Mouse (Mus musculus): ENCODE results near the gene Faah.
A peak's percentile ranks its signal among the peaks of the same experiment; 100 is the strongest.

Faah gene

GRCm38 (mm10) chr4:116017902-116018746 is at the start of gene Faah:
Gene Faah, minus strand, starts transcription at chr4:116017926.
- no peak for DNase-seq (ENCODE audit: low spot score in 2 of 2)

DNA sequence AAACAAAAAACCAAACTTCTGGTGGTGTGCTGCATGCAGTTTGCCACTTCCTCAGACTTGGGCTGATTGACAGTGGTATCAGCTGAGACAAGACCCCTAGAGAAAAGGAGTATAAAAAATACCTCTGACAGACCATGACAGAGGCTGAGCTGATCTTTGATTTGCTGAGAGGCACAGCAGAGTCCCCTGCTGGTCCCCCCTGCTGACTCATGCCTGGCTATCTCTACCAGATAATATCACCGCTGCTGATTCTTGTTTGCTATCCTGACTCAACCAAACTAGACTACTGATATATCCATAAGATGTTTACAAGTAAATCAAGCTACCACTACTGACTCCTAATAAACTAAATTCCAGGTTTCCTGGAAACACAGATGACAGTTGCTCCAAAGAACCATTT is 46.1 kb upstream of the Faah start:
- DNase-seq (ENCODE audit: low spot score in 2 of 2), result no peak

DNA sequence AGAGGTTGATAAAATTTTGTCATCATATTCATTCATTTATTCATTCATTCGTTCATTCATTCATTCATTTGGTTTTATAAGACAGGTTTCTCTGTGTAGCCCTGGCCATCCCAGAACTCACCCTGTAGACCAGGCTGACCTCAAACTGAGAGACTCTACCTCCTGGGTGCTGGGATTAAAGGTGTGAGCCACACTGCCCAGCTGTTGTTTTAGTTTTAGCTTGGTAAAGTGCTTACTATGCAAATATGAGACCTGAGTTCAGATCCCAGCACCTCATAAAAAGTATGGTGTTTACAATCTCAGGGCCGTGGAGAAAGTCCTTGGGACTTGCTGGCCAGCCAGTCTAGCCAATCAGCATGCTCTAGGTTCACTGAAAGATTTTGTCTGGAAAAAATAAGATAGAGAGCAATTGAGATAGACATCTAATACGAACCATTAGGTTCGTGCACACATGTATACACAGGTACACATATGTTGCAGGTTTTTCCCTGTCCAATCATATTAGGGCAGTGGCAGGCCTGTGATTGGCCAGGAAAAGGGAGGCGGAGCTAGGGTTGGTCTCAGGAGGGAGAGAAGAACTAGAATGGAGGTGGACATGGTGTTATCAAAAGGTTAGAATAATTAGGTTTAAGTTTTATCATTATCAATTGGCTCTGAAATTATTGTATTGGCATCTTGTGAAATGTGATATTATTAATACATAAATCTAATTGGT is 41.4 kb upstream of the Faah start:
- no peak for DNase-seq (ENCODE audit: low spot score in 2 of 2)

GRCm38 (mm10) chr4:116057559-116057958 is 39.8 kb upstream of the Faah start:
- DNase-seq (ENCODE audit: low spot score in 2 of 2), result no peak

GRCm38 (mm10) chr4:116053399-116053961 is 35.8 kb upstream of the Faah start, which contains the start of gene Nsun4:
Gene Nsun4, minus strand, starts transcription at chr4:116053876.
- peak; percentile 84 to 87 for DNase-seq (ENCODE audit: low spot score in 2 of 2)

DNA sequence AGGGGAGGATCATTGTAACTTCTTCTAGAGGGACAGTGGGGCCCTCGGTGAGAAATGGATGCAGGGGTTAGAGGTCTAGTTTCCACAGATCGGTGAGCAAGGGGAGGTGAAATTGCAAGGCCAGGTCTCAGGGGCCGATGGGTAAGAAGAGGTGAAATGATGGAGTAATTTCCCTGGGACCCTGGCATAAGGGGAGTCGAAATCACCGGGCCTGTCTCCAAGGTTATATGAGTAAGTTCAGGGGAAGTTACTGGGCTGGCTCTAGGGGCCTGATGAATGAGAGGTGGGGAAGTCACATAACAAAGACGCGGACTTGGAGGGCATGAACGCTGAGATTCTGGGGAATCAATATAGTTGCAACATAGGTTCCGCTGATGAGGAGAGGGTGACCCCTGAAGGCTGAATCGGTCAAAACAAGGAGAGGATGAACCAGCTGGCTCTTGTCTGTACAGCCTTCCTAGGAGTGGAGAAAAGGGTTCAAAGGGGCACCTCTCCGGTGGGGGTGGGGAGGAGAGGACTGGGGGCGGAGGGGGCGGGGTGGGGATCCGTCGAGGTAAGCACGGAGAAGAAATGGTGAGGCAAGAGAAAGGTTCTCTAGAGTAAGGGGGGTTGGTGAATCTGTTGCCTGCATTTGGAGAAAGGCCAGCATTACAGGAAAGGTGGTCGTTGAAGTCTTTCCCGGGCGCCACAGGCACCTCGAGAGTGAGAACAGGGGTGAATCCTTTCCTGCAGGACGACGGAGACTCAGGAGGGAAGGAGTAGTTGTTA is 35.0 kb upstream of the Faah start:
- peak; percentile 16 to 28 for DNase-seq (ENCODE audit: low spot score in 2 of 2)

DNA sequence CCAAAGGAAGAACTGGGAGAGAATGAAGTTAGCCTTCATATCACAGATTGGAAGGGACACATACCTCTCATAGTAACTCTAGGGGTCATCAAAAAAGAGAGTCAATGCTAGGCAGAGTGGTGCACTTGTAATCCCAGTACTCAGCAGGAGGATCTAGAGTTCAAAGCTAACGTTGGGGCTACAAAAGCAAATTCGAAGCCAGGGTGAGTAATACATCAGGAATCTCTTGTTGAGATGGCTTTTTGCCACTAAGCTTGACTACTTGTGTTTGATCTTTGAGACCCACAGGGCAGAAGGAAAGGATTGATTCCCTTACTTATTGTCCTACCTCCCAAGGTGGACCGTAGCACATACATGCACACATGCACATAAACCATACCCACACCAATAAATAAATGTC is 31.5 kb upstream of the Faah start:
- no peak for DNase-seq (ENCODE audit: low spot score in 2 of 2)

GRCm38 (mm10) chr4:116048130-116048920 is 30.6 kb upstream of the Faah start:
- DNase-seq (ENCODE audit: low spot score in 2 of 2), result no peak

GRCm38 (mm10) chr4:116047681-116048080 is 30.0 kb upstream of the Faah start:
- no peak for DNase-seq (ENCODE audit: low spot score in 2 of 2)

DNA sequence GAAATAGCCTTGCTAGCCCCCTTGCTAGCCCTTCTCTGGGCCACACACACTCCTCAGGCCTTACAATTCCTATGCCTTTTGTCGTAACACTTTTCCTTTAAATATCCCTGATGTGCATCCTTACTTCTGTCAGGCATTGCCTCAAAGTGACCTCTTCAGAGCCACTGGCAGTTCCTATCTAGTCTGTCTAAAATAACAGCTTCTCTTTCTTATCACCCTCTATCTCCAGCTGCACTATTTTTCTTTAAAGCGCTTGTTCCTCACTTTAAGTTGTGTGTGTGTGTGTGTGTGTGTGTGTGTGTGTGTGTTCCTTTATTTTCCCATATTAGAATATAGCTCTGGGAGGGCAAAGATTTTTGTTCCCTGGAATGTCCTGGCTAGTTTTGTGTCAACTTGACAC is 28.9 kb upstream of the Faah start:
- DNase-seq (ENCODE audit: low spot score in 2 of 2), result no peak

GRCm38 (mm10) chr4:116042186-116042585 is 24.5 kb upstream of the Faah start:
- no peak for DNase-seq (ENCODE audit: low spot score in 2 of 2)

GRCm38 (mm10) chr4:116040466-116040865 is 22.7 kb upstream of the Faah start:
- no peak for DNase-seq (ENCODE audit: low spot score in 2 of 2)

DNA sequence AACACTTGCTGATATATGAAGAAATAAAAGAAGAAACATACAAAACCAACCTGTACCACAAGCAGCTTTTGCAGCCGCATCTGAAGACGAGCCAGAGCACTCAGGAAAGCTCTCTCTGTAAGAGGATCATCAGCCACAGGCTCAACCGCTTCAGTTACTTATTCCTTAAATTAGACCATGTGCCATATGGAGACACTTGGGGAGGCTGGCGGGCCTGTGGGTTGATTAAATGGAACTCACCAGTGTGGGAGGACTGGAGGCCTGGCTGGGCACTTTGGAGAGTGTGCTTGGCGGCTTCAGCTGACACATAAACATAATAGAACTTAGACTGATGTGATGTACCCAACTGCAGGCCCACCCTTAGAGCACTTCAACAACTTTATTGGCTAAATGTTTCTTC is 15.6 kb upstream of the Faah start:
- DNase-seq (ENCODE audit: low spot score in 2 of 2), result no peak

DNA sequence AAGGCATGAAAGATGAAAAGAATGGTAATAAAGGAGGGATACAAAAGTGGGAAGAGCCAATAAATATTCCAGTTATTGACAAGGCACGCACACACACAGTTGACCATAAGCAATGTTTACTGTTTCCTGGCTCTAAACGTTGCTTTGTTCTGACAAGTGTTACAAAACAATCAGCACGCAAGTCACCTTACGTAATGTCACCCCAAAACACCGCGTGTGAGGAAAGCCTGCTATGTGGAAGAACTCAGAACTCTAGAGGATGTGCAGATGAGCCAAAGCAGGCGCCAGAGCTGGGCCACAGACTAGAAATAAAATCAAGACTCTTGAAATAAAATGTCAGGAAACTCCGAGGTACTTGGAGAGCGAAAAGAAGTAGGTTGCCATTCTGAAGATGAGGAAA is 15.2 kb upstream of the Faah start:
- DNase-seq (ENCODE audit: low spot score in 2 of 2), result no peak

- peak; percentile 61 to 78 for DNase-seq (ENCODE audit: low spot score in 2 of 2)
Observed at GRCm38 (mm10) chr4:116017300-116017901, 325 bp downstream of the Faah start.

DNA sequence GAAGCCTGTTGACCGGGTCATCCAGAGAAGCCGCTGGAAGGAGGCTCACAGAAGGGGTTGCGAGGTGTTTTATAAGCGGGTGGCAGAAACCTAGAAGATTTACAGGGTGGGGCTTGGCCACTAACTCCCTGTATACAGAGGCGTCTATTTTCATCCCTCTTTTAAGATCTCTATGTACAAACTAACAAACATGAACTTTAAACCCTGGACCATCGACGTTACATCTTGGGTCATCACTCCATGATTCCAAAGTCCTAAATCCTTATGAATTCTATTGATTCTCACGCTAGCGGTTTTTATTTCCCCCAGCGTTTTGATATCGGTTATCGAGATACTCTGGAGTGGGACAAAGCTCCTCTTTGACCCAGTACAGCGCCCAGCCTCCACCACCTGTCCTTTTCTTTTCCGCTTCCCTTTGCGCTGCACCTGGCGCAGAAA is 845 bp downstream of the Faah start:
- no peak for DNase-seq (ENCODE audit: low spot score in 2 of 2)

GRCm38 (mm10) chr4:116016396-116016795 is 1.3 kb downstream of the Faah start:
- no peak for DNase-seq (ENCODE audit: low spot score in 2 of 2)

DNA sequence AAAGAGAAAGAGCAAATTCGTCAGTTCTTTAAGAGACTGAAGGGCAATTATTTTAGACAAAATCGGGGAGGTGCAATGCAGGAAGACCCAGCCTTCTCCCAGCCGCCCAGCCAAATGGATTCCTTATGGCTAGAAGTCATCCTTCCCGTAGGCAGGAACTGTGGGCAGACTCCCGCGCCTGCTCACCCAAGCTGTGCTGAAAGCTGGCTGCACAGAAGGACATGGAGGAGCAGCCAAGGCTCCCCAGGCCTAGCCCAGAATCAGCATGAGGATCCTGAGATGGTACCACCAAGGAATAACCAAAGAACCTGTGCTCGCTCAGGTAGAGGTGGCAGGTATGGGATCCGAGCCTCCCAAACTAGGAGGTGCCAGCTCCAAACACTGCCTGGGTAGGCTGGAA is 1.7 kb downstream of the Faah start:
- no peak for DNase-seq (ENCODE audit: low spot score in 2 of 2)

GRCm38 (mm10) chr4:116015502-116015901 is 2.2 kb downstream of the Faah start:
- DNase-seq (ENCODE audit: low spot score in 2 of 2), result no peak

GRCm38 (mm10) chr4:116010186-116010585 is 7.5 kb downstream of the Faah start:
- DNase-seq (ENCODE audit: low spot score in 2 of 2), result no peak

- DNase-seq (ENCODE audit: low spot score in 2 of 2), result no peak
Observed at GRCm38 (mm10) chr4:116001206-116001605, 16.5 kb downstream of the Faah start.

Data from urinary bladder, adult 18-20 months (tissue).